Mouse (Mus musculus): ENCODE data around the gene Cep128. TPM values are rescaled to one million over a fixed set of nuclear protein-coding genes. Genes with fewer than 3 reads are reported as not detected.

The Cep128 gene
- polyA plus RNA-seq, 1 experiment from 2014 or later, result 5.5 TPM

DNA sequence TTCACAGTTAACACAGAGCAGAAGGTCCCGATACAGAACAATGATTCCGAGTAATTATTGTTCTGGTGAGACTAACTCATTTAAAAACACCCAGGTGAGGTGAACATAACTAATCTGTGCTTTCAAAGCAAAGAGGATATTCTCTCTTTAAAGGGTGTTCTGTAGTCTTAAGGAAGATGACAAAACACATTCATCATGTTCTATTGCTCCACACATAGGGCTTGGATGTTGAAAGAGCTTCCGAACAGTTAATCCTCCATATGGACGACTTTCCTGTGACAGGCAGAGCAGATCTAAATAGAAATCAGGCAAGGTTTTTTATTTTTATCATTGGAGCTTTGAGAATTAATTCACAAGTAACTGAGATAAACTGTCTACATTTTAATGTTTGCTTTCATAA is 342.8 kb downstream of the Cep128 start:
- no peak overlapping the region for H3K9ac ChIP-seq (replicated peaks)
- no peak overlapping the region for H3K27ac ChIP-seq
- no peaks in the 10 kb centered on the region for H3K36me3 ChIP-seq
- H3K9me3 ChIP-seq, result no peaks in the 10 kb centered on the region
- H3K4me1 ChIP-seq (replicated peaks), result no peaks in the 10 kb centered on the region
- no peak for ATAC-seq
- WGBS, result 78% methylated on average over 4 of the region's 4 CpGs
- no peak overlapping the region for H3K4me3 ChIP-seq (replicated peaks)
- H3K27me3 ChIP-seq, result no peaks in the 10 kb centered on the region
- H3K4me2 ChIP-seq (replicated peaks), result no peak overlapping the region

DNA sequence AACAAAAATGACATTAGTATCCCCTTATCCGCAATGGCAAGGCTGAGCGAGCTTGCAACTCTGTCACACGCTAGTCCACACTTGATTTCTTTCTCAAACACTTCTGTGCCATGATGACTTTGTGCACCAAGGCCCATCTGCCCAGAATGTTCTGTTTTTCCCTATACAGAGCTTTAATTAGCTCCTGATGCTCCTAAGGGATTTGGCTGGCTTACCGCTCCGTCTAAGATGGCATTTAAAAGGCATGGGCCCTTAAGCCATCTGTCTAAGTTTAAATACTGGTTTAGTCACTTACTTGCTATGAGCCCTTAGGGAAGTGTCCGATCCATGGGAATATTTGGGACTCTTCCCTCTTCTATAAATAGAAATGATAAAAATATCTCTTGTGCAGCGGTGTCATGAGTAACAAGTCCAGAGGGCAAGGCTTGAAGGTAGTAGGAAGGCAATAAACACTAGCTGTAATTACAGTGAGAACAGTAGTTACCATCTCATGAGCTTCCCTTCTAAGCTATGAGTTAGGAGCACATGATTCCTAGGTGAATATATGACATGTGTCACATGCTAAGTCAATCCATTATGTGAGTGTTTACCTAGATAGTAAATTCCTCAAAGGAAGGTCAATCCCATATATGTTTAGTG is 343.8 kb downstream of the Cep128 start:
- no peak overlapping the region for H3K4me3 ChIP-seq (replicated peaks)
- WGBS, result 70% methylated on average over 7 of the region's 7 CpGs
- no peaks in the 10 kb centered on the region for H3K27me3 ChIP-seq
- H3K27ac ChIP-seq, result no peak overlapping the region
- H3K4me1 ChIP-seq (replicated peaks), result no peaks in the 10 kb centered on the region
- no peaks in the 10 kb centered on the region for H3K36me3 ChIP-seq
- no peaks in the 10 kb centered on the region for H3K9me3 ChIP-seq
- H3K9ac ChIP-seq (replicated peaks), result no peak overlapping the region
- no peak overlapping the region for H3K4me2 ChIP-seq (replicated peaks)
- no peak for ATAC-seq

DNA sequence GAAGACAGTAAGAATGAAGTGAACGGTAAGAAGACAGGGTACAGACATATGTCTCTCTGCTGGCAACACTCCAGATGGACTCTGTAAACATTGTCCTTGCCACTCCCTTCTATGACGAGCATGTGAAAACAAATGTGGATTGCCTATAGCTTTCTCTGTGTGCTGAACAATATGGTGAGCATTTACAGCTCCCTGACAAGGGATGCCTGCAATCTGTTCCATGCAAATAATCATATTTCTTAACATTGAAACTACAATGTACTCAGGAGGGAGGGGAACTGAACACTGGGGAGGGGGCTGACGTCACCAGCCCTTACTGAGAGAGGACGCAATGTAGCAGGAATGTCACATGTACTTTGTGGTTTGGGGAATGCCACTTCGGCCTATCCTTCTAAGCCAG is 355.1 kb downstream of the Cep128 start:
- no peaks in the 10 kb centered on the region for H3K36me3 ChIP-seq
- no peak overlapping the region for H3K4me3 ChIP-seq (replicated peaks)
- H3K27me3 ChIP-seq, result no peaks in the 10 kb centered on the region
- ATAC-seq, result no peak
- H3K4me1 ChIP-seq (replicated peaks), result no peaks in the 10 kb centered on the region
- H3K9ac ChIP-seq (replicated peaks), result no peak overlapping the region
- WGBS, result 83% methylated on average over 5 of the region's 5 CpGs
- H3K27ac ChIP-seq, result no peak overlapping the region
- no peaks in the 10 kb centered on the region for H3K9me3 ChIP-seq
- no peak overlapping the region for H3K4me2 ChIP-seq (replicated peaks)

DNA sequence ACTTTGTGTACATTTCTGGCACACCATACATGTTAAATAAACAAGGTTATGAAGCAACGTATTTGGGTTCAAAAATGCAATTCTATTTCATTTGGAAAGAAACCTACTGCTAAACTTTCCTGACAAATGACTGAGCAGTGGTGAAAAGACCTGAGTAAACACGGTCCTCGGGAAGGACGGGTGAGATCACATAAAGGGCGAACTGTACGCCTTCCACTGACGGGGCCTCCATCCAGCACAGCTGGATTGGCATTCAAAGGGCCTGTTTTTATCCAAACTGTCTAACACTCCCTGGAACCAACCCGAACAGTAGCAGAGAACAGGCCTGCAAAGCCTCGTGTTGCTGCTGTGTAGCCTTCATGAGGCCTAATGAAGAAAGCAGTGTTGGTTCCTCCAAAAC is 356.5 kb downstream of the Cep128 start:
- Histone ChIP-seq H3K27me3 (no peaks in the 10 kb centered on the region), H3K4me3 (replicated peaks) (no peak overlapping the region), H3K9me3 (no peaks in the 10 kb centered on the region), H3K27ac (no peak overlapping the region), H3K4me1 (replicated peaks) (no peaks in the 10 kb centered on the region), H3K9ac (replicated peaks) (no peak overlapping the region), H3K4me2 (replicated peaks) (no peak overlapping the region), H3K36me3 (no peaks in the 10 kb centered on the region)
- no peak for ATAC-seq
- WGBS, result 89% methylated on average over 9 of the region's 9 CpGs

DNA sequence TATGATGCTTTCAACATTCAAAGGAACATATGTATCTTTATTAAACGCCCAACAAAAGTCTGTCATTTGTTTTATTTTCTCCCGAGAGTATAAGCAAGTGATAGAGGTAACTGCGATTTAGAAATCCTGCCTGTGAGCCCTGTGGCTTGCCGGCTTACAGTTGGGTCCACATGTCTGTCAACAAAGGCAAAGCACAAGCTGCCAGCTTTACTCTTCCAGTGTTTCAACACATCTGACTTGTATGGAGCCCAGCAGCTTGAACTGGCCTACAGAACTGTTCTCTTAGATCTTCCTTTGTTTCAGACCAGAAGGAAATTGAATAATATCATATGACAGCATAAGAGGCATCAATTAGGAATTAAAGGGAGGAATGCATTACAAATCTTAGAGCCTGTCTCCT is 357.1 kb downstream of the Cep128 start:
- Histone ChIP-seq H3K27me3 (no peaks in the 10 kb centered on the region), H3K4me1 (replicated peaks) (no peaks in the 10 kb centered on the region), H3K9ac (replicated peaks) (no peak overlapping the region), H3K27ac (no peak overlapping the region), H3K4me3 (replicated peaks) (no peak overlapping the region), H3K36me3 (no peaks in the 10 kb centered on the region), H3K4me2 (replicated peaks) (no peak overlapping the region), H3K9me3 (no peaks in the 10 kb centered on the region)
- no peak for ATAC-seq
- WGBS, result 94% methylated on average over 4 of the region's 4 CpGs

DNA sequence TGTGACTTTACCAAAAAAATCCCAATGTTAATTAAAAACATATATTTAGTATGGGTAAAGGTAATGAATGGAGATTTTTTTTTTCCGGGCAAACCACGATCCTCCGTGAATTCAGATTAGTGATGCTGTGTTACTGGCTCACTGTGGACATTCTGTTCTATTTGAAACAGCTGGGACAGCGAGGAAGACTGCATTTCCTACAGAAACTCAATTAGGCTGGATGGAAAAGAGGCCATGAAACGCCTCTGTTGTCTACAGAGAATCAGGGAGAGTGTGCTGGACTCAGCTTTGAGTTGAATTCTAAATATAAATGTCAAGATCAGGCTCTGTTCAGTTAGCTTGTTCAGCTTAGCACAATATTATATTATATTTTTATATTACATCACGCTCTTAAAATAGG is 369.1 kb downstream of the Cep128 start:
- no peak overlapping the region; the same call in 1 of the 2 replicates for H3K9ac ChIP-seq (replicated peaks)
- H3K4me2 ChIP-seq (replicated peaks), result no peak overlapping the region
- peaks cover 14% of the 10 kb centered on the region for H3K4me1 ChIP-seq (replicated peaks)
- H3K27ac ChIP-seq, result no peak overlapping the region
- no peak for ATAC-seq
- no peak overlapping the region for H3K4me3 ChIP-seq (replicated peaks)
- no peaks in the 10 kb centered on the region for H3K9me3 ChIP-seq
- H3K36me3 ChIP-seq, result no peaks in the 10 kb centered on the region
- no peaks in the 10 kb centered on the region for H3K27me3 ChIP-seq
- WGBS, result 50% methylated on average over 6 of the region's 6 CpGs

DNA sequence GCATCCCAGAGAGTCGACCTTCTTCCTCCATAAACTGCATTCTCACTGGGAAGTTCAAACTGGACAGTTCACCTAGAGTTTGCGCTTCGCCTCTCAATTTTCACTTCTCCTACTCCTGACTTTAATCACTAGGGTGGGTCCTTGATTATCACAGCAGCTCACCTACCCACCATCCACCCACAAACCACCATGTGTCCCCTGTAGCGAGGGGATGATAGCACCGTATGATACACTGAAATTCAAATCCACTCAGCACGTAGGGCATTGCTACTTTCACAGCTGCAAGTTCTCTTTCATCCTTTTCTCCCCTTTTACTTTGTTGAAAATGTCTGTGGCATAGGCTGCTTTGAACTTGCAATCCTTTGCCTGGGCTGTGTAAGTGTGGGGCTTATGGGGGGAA is 371.2 kb downstream of the Cep128 start:
- 84% methylated on average over 6 of the region's 6 CpGs for WGBS
- Histone ChIP-seq H3K27me3 (no peaks in the 10 kb centered on the region), H3K9me3 (no peaks in the 10 kb centered on the region), H3K4me2 (replicated peaks) (no peak overlapping the region), H3K9ac (replicated peaks) (no peak overlapping the region), H3K27ac (no peak overlapping the region), H3K4me1 (replicated peaks) (peaks cover 14% of the 10 kb centered on the region), H3K4me3 (replicated peaks) (no peak overlapping the region), H3K36me3 (no peaks in the 10 kb centered on the region)
- ATAC-seq, result no peak

DNA sequence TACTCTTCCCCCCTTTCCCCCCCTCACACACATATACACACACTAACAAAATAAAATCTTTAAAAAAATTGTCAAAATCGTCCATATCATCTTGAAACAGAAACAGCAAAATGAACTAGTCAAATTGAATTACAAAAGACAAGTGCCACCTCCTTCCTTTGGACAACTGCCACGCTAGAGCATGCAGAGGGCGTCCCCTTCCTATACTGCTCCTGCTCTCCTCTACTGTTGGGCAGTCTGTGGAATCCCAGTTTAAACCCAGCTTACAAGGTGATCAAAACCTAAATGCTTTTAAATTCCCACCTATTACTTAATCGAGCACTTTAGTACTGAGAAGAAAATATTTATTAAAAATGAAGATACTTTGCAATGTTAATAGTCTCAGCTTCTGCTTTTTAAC is 372.0 kb downstream of the Cep128 start:
- no peak for ATAC-seq
- 58% methylated on average over 4 of the region's 4 CpGs for WGBS
- no peak overlapping the region for H3K9ac ChIP-seq (replicated peaks)
- no peaks in the 10 kb centered on the region for H3K27me3 ChIP-seq
- H3K4me2 ChIP-seq (replicated peaks), result no peak overlapping the region
- no peaks in the 10 kb centered on the region for H3K9me3 ChIP-seq
- peaks cover 14% of the 10 kb centered on the region for H3K4me1 ChIP-seq (replicated peaks)
- H3K36me3 ChIP-seq, result no peaks in the 10 kb centered on the region
- no peak overlapping the region for H3K27ac ChIP-seq
- H3K4me3 ChIP-seq (replicated peaks), result no peak overlapping the region

DNA sequence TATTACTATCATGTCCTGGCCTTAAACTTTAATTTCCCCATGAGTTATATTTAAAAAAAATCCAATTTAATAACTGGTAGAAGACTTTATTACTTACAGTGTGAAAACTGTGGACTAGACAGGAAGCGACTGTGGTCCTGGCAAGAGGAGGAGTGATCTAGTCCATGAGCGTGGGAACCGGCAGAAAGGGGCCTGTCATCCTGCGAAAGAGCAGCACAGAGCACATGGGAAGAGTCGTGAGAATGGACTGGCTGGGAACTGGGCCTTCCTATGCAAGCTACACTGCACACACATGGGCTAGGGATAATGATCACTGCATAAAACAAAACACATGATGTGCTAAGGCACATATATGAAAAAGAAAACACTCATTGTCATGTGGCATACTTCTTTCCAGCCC is 375.5 kb downstream of the Cep128 start:
- H3K9ac ChIP-seq (replicated peaks), result no peak overlapping the region
- no peaks in the 10 kb centered on the region for H3K9me3 ChIP-seq
- H3K27me3 ChIP-seq, result no peaks in the 10 kb centered on the region
- no peak overlapping the region for H3K4me2 ChIP-seq (replicated peaks)
- no peaks in the 10 kb centered on the region for H3K4me1 ChIP-seq (replicated peaks)
- WGBS, result 92% methylated on average over 5 of the region's 5 CpGs
- no peak overlapping the region for H3K4me3 ChIP-seq (replicated peaks)
- no peak overlapping the region for H3K27ac ChIP-seq
- no peaks in the 10 kb centered on the region for H3K36me3 ChIP-seq
- ATAC-seq, result no peak

DNA sequence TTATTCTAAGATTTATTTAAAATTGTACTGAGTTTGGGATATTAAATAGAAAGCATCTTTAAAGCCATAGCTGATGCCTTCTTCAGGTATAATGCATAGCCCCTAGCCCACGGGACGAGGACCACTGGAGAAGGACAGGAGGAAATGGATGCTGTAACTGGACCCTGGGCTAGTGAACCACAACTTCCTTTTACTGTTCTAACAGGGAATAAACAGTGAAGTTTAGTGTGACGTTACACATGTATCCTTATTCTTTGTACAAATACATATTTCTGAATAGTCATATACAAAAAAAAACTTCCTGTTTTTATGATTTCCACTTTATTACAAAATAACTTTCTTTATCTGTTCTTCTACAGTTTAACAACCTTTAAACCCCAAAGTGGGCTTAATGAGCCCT is 376.0 kb downstream of the Cep128 start:
- H3K4me2 ChIP-seq (replicated peaks), result no peak overlapping the region
- no peaks in the 10 kb centered on the region for H3K27me3 ChIP-seq
- no peak overlapping the region for H3K4me3 ChIP-seq (replicated peaks)
- H3K36me3 ChIP-seq, result no peaks in the 10 kb centered on the region
- H3K27ac ChIP-seq, result no peak overlapping the region
- WGBS, result 96% methylated on average over 3 of the region's 3 CpGs
- H3K9ac ChIP-seq (replicated peaks), result no peak overlapping the region
- no peaks in the 10 kb centered on the region for H3K9me3 ChIP-seq
- no peaks in the 10 kb centered on the region for H3K4me1 ChIP-seq (replicated peaks)
- no peak for ATAC-seq

DNA sequence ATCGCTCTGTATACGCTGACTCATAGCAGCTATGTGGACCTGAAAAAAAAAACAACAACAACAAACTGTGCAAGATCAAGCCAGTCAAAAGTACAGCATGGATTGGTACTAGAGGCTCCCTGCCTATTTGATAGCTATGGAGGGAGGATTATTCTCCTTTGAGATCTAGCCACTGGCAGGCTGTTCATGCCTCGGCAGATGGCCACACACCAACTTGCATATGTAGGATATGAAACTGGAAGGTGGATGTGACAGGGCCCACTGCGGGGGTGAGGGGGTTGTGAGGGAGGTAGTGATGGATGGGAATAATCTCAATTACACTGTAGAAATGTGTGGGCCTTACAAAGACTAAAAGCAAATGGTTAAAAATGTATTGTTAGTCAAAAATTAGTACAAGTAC is 386.7 kb downstream of the Cep128 start:
- no peaks in the 10 kb centered on the region for H3K9me3 ChIP-seq
- no peaks in the 10 kb centered on the region for H3K36me3 ChIP-seq
- H3K27me3 ChIP-seq, result no peaks in the 10 kb centered on the region
- ATAC-seq, result no peak
- H3K4me3 ChIP-seq (replicated peaks), result no peak overlapping the region
- no peaks in the 10 kb centered on the region for H3K4me1 ChIP-seq (replicated peaks)
- H3K4me2 ChIP-seq (replicated peaks), result no peak overlapping the region
- H3K9ac ChIP-seq (replicated peaks), result no peak overlapping the region
- H3K27ac ChIP-seq, result no peak overlapping the region
- WGBS, result 91% methylated on average over 4 of the region's 4 CpGs

DNA sequence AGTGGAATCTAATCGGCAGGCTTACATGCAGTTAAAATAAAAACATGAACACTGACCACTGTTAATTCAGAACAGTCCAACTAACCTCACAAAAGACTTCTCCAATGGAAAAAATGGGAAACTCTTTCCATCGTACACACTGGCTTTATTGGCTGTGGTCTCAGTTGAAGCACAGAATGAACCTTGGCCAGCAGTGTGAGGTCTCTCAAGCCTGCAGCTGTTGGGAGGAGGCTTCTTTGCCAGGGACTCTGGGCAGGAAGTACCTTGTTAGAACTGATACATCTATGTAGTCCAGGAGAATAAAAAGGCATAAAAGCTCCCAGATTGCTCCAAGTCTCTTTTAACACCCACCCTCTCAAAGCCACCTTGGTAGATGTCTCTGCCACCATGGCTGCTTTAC is 390.9 kb downstream of the Cep128 start:
- no peaks in the 10 kb centered on the region for H3K36me3 ChIP-seq
- H3K4me1 ChIP-seq (replicated peaks), result no peaks in the 10 kb centered on the region
- H3K4me3 ChIP-seq (replicated peaks), result no peak overlapping the region
- H3K4me2 ChIP-seq (replicated peaks), result no peak overlapping the region
- H3K27ac ChIP-seq, result no peak overlapping the region
- H3K9ac ChIP-seq (replicated peaks), result no peak overlapping the region
- no peaks in the 10 kb centered on the region for H3K27me3 ChIP-seq
- no peaks in the 10 kb centered on the region for H3K9me3 ChIP-seq
- WGBS, result 93% methylated on average over 2 of the region's 2 CpGs
- no peak for ATAC-seq

DNA sequence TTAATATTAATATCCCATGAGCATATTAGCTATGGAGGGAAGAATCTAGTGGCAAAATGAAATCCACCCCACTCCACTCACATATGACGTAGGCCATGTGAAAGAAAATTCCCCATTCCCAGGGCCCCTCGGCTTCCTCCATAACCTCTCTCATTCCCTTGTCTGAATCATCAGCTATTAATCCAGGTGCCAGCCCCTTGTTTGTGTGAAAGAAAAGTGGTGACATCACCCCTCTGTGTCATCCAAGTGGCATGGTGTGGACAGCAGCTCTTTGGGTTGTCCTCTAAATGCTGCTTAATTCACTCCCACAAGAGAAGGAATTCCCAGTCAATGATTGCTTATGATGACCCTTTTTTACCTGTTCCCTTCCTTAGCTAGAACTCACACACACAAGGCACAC is 396.4 kb downstream of the Cep128 start:
- Histone ChIP-seq H3K4me2 (replicated peaks) (no peak overlapping the region), H3K27me3 (no peaks in the 10 kb centered on the region), H3K27ac (no peak overlapping the region), H3K36me3 (no peaks in the 10 kb centered on the region), H3K9me3 (no peaks in the 10 kb centered on the region), H3K4me3 (replicated peaks) (no peak overlapping the region), H3K4me1 (replicated peaks) (no peaks in the 10 kb centered on the region), H3K9ac (replicated peaks) (no peak overlapping the region)
- WGBS, result 77% methylated on average over 2 of the region's 2 CpGs
- ATAC-seq, result no peak

Data from midbrain, embryonic 13.5 days (tissue).